Mouse (Mus musculus) left cerebral cortex, postnatal 4 days (tissue): ENCODE data around the gene Ncapg2. TPM values are rescaled to one million over a fixed set of nuclear protein-coding genes. Genes with fewer than 3 reads are reported as not detected.
A peak's percentile ranks its signal among the peaks of the same experiment; 100 is the strongest.

Source experiments
- DNase-seq: peaks from one replicate; pipeline ENCODE4 v3.0.0-alpha.2; 2022
- intact Hi-C: fragments of 180-260 bp; cut with DNase I; formaldehyde crosslinking; loops from one replicate; pipeline ENCODE4 v1.15.1; 2025
- total RNA-seq, 2 experiments: library from RNA; stranded (reverse); gene quantifications; 2 replicates each; pipeline ENCODE4 v1.2.3; 2021

Ncapg2 gene
- total RNA-seq, 2 experiments from 2014 or later, result 9.9 to 12.1 TPM

- no peak for DNase-seq
- intact Hi-C loops, result no loop called here
Observed at GRCm38 (mm10) chr12:116438591-116438990, 33.4 kb downstream of the Ncapg2 start.

DNA sequence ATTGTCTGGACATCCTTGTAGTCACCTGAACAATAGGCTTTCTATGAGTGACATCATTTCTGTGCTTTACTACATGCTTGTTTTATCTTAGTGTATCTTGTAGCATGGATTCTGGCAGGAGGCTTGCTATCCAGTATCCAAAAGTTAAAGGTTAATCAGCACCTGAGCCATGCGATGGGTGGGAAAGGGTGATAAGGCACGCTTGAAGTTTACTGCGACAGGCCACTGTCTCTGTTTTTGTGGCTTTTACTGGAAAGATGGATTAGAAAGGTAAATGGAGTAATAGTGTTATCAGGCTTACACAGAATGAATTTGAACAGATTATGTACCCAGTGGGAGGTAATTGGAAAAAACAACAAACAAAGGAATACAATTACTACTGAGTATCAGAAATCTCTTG lies 37.0 kb downstream of the Ncapg2 start:
- intact Hi-C loops, result no loop called here
- DNase-seq, result no peak

GRCm38 (mm10) chr12:116449536-116449935 lies 44.3 kb downstream of the Ncapg2 start:
- DNase-seq, result no peak
- intact Hi-C loops, result no loop called here

DNA sequence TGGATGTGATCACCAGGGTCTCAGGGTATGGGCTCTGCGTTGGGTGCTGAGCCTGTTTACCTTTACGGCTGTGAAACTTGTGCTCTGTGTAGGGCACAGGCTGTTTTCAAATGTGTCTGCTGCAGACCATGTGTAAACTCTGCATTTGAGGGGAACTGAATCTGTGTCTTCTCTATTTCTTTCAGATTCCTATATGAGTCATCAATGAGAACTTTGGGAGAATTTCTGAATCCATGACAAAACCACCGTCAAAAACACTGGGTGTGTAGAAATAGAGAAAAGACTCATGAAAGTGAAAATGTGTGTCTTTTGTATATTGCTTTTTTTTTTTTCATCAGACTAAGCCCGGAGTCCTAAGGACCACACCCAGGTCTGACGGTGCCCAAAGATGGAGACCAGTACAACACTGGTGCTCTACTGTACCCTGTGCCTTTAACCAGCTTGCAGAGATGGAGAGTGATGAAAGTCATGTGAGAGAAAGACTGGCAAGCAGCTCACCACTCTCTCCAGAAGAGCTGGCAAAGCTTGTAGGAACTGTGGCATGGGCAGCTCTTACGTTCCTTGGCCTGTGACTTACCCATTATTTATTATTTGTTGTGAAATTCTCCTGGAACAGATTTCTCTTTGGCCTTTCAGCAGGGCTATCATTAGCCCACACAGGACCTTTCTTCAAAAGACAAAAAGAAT lies 55.3 kb downstream of the Ncapg2 start:
- DNase-seq, result no peak
- intact Hi-C loops, result no loop called here

DNA sequence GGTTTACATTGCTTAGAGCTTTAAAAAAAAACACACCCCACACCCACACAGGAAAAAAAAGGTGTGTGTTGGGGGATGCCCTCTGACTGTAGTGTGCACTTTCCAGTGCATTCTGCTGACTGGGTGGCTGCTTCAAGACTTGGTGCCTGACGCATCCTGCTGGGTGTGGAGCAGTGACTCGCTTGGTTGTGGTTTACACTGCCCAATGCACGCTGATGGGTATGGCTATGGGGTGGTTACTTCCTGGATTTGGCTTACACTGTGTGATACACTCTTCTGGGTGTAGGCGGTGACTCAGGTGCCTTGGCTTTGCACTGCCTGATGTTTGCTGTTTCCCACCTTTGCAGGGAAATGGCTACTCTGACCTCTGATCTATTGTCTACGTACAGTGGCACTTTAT lies 61.8 kb downstream of the Ncapg2 start:
- intact Hi-C loops, result no loop called here
- DNase-seq, result no peak

DNA sequence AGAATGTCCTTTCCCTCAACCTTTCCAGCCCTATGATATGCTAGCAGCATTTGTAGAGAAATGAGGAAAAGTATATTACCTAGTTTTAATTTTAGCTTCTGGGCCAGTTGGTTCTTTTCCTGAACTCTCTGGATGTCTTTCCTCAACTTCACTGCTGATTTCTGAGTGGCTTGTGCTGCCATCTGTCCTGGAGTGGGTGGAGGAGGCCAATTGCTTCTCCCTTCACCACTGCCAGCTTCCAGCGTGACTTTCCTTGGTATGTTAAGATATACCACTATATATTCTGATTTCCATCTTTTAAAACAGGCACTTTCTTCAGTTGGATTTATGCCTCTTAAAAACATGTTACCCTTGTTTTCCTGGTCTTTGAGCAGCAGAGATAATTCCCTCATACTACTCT lies 63.1 kb downstream of the Ncapg2 start:
- DNase-seq, result no peak
- intact Hi-C loops, result no loop called here

DNA sequence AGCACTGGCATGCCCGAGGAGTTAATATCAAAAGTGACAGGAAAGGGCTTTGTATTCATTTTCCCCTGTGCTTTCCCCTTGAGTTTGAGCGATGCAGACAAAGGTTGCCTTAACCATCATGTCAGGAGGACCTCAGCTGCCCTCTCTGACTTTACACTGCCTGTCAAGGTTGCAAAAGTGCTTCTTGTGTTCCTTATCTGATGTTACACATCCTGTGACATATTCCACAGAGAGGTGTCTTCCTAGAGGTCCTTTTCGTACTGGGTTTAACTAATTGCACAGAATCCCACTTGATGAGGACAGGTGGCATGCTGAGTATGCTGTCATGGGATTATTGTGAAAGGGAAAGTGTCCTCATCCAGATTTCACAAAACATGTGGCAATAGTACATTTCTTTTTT lies 63.9 kb downstream of the Ncapg2 start:
- intact Hi-C loops, result no loop called here
- no peak for DNase-seq

- DNase-seq, result no peak
Observed at GRCm38 (mm10) chr12:116473264-116473663, 68.1 kb downstream of the Ncapg2 start.

DNA sequence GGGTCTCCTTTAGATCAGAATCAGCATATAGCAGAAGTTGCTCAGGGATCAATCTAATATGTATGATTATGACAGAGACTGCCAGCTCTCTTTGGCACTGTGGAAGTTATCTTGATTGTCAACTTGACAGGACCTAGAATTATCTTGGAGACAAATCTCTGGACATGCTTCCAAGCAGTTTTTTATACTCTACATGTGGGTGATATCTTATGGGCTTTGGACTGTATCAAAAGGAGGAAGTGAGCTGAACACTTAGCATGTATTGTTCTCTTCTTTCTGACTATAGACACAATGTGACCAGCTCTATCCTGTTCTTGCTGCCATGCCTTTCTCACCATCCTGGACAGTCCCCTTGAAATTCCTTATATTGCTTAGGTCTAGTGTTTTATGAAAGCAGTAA lies 68.6 kb downstream of the Ncapg2 start:
- intact Hi-C loops, result no loop called here
- no peak for DNase-seq

More at GRCm38 (mm10) chr12:116473264-116473663, 68.1 kb downstream of the Ncapg2 start:
- intact Hi-C loops, result no loop called here

DNA sequence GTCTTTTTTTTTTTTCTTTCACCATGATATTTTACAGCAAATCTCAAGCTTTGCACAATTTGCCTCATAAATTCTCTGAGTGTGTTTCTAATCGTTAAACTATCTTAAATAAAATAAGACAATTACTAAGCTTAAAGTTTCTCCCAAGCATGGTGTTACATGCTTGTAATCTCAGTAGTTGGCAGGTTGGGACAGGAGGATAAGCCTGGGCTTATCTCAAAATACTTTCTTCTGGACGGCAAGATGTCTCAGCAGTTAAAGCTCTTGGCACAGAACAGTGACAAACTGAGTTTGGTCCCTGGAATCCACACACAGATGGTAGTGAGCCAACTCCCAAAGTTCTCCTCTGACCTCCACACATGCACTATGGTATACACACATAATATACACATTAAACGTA lies 69.5 kb downstream of the Ncapg2 start:
- no peak for DNase-seq
- intact Hi-C loops, result no loop called here

DNA sequence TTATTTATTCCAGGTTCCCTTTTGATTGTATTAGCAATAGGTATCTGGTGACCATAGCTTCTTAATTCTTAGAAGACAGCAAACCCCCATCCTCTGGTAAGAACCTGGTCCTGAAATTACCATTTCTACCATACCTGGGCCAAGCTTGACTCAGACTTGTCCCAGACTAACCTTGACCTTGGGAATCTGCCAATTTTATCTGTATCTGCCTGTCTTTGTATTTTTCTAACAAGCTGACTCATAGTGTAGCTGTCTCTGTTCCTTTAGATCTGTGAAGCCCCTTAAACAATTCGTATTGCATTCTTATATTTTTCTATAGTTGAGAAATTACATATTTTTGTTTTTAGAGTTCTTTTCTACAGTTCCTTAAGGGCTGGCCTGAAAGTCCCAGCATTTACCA lies 73.6 kb downstream of the Ncapg2 start:
- no peak for DNase-seq
- intact Hi-C loops, result no loop called here

DNA sequence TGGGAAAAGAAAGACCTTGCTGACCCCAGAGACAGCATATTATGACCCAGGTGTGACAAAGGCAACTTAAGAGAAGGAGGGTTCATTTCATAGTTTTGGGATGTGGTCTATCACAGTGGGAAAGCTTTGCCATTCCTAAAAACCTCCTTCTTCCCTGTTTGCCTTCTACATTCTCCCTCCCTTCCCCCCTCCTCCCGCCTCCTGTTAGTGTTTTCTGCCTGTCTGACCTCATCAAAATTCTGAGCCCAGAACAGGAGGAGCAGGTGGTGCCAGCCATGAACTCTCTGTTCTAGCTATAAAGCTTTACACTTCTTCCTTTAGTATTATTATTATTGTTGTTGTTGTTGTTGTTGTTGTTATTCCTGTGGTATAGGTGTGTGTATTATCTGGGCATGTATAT lies 76.7 kb downstream of the Ncapg2 start:
- intact Hi-C loops, result loop anchor here (10.0 kb wide), 1 partner anchor 123 kb away; no protein-coding TSS in a partner anchor
- DNase-seq, result peak; percentile 16

GRCm38 (mm10) chr12:116483581-116483980 lies 78.4 kb downstream of the Ncapg2 start:
- intact Hi-C loops, result loop anchor here (10.0 kb wide), 1 partner anchor 121 kb away; no protein-coding TSS in a partner anchor
- DNase-seq, result no peak

GRCm38 (mm10) chr12:116484991-116485390 lies 79.8 kb downstream of the Ncapg2 start:
- DNase-seq, result no peak
- intact Hi-C loops, result loop anchor here (5.0 to 10.0 kb wide), 2 partner anchors 120 to 137 kb away; no protein-coding TSS in a partner anchor

DNA sequence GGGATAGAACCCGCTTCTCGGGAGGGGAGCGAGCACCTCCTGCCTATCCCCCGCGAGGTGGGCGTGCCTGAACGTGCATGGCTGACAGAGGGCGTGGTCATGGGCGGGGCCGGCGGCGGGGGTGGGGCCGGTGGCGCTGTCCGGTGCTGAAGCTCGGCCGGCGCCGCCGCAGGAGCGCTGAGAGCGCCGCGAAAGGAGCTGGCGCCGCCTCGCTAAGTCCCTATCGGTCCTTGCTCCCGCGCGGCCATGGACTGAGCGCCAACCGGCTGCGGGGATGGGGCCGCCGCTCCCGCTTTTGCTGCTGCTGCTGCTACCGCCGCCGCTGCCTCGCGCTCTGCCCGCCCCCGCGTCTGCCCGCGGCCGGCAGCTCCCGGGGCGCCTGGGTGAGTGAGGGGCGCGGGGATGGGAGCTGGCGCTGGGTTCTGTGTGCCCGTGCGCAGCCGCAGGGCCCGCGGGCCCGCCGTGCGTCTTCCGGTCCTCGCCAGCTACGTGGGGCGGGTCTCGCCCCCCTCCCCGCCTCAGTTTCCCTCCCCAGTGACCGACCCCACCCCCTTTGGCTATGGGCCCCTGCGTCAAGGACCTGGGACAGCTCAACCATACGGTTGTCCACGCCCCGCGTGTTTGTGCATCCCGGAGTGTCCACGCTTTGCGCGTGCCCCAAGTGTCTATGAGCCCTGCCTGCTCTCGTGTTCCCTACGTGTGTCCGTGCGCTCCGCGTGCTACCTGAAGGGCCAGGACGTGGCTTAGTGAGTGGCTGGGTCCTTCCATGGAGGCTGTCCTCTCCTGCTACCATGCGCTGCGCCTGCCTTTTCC lies 80.6 kb downstream of the Ncapg2 start, which contains the start of gene Ptprn2:
Gene Ptprn2, plus strand, starts transcription at position 130 of the 813 bp plus-strand sequence.
- intact Hi-C loops, result loop anchor here (5.0 to 10.0 kb wide), 2 partner anchors 119 to 137 kb away; no protein-coding TSS in a partner anchor
- DNase-seq, result peak; percentile 87

DNA sequence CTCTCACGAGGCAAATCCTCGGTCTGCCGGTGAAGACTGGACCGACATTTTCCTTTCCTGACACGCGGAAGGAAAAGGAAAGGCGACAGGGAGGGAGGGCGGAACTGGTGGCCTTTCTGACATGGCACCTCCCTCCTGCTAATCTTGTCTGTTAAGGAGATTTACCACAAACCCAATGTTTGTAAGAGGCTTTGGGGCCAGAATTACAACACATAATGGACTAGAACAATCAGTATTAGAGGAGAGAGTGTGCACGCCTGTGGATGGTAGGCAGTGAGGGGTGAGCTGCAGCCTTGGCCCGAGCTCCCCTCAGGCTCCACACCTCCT lies 81.2 kb downstream of the Ncapg2 start:
- intact Hi-C loops, result loop anchor here (5.0 to 10.0 kb wide), 2 partner anchors 118 to 136 kb away; no protein-coding TSS in a partner anchor
- no peak for DNase-seq

DNA sequence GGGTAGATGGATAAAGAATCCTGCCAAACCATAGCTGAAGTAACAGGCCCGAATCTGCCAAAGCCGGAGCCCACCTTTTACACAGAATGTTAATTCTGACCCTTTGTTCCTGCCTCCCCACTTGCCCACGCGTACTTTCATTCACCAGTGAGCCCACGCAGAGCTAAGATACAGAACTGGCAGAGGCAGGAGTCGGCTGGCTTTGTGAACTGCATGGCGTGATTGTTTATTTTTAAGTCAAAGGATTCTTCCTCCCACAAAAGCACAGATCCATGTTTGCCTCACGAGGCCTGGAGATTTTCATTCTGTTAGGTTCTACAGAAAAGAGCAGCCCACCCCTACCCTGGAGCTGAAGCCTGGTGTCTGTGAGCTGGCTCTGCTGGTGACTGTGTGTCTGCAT lies 83.6 kb downstream of the Ncapg2 start:
- intact Hi-C loops, result loop anchor here (5.0 to 10.0 kb wide), 2 partner anchors 116 to 133 kb away; no protein-coding TSS in a partner anchor
- DNase-seq, result no peak

- intact Hi-C loops, result no loop called here
- no peak for DNase-seq
Observed at GRCm38 (mm10) chr12:116490575-116491356, 85.6 kb downstream of the Ncapg2 start.

- intact Hi-C loops, result no loop called here
Observed at GRCm38 (mm10) chr12:116498666-116499065, 93.5 kb downstream of the Ncapg2 start.

DNA sequence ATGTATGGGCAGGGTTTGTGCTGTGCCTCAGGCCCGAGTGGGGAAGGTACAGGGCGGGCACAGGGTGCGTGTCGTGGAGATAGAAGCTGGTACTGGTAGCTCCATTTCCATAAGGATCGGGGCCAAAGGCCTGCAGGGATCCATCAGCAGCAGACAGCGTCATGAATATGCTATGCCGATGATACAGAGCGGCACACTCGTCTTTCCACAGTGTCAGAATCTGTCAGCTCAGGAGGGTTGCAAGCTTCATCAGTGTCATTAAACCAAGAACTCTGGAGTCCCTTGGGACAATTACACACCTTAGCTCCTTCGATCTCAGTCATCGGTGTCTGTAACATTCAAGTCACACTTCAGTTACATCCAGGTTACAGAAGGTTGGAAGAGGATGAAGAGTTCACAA lies 95.5 kb downstream of the Ncapg2 start:
- intact Hi-C loops, result no loop called here
- peak; percentile 3 for DNase-seq

More at GRCm38 (mm10) chr12:116498666-116499065, 93.5 kb downstream of the Ncapg2 start:
- DNase-seq, result no peak

DNA sequence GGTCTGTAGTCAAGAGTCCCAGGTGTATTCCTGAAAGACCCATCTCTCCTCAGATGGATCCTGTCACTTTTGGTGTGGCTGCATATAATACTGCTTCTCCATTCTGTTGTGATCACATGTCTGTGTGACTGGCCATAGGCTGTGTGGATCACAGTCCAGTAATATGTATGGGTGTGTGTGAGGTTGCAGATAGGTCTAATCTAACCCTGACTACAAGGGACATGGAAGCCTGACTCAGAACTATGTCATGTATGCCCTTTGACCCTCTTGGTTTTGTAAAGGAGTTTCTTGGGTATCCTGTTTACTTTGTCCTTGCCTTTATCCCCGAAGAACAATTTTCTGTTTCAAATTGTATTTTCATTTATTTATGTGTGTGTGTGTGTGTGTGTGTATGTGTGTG lies 107.3 kb downstream of the Ncapg2 start:
- DNase-seq, result no peak
- intact Hi-C loops, result no loop called here
